Mouse (Mus musculus) ES-Bruce4 (cell line): ENCODE measurements around the gene Stradb.

Experiments
- CTCF ChIP-seq: IDR thresholded peaks from one replicate; pipeline ENCODE4 v1.8.1; 2011; ENCODE audit warnings: low read depth, low read length
- EP300 ChIP-seq: IDR thresholded peaks from 2 replicates; pipeline ENCODE4 v1.6.1; 2011; ENCODE audit warnings: low read depth, low read length; ENCODE audit not compliant: insufficient read depth

- TF ChIP-seq CTCF (no peak), EP300 (no peak)
These were observed 13.6 kb upstream of the Stradb start for GRCm38 (mm10) chr1:58959682-58960081.
